Mouse (Mus musculus): ENCODE data around the gene Baiap2l1. TPM values are rescaled to one million over a fixed set of nuclear protein-coding genes. Genes with fewer than 3 reads are reported as not detected.
A peak's percentile ranks its signal among the peaks of the same experiment; 100 is the strongest.
"Not testable (repeated sequence)": the region's sequence is repeated elsewhere in the genome, so short reads cannot be mapped to it uniquely, and the experiment has no call there.

The Baiap2l1 gene
- polyA plus RNA-seq, 1 experiment from 2014 or later = 20.9 TPM

GRCm38 (mm10) chr5:144372177-144372576 is 14.3 kb upstream of the Baiap2l1 start:
- DNase-seq (ENCODE audit: low read depth, low spot score) = no peak
- in situ Hi-C loops (cut with MboI; ENCODE audit: low pct_unique_long_range_greater_than_20kb) = no loop called here
- no peaks in the 10 kb centered on the region for H3K27me3 ChIP-seq
- ATAC-seq = no peak
- TF ChIP-seq CTCF (IDR thresholded peaks at IDR 0.05) = no peak
- ChIA-PET POLR2A (no interaction called here), CTCF (no interaction called here)

- H3K27me3 ChIP-seq = no peaks in the 10 kb centered on the region
- DNase-seq (ENCODE audit: low read depth, low spot score) (no peak), ATAC-seq (no peak)
- POLR2A ChIA-PET = interaction anchor here (0.9 kb wide), 1 partner anchor 9 kb away, joined by 3 read pairs; no protein-coding TSS in a partner anchor
- in situ Hi-C loops (cut with MboI; ENCODE audit: low pct_unique_long_range_greater_than_20kb) = no loop called here
- no peak for TF ChIP-seq CTCF (IDR thresholded peaks at IDR 0.05)
- CTCF ChIA-PET = interaction anchor here (0.9 kb wide), 1 partner anchor 11 kb away, joined by 3 read pairs; no protein-coding TSS in a partner anchor
These were observed 13.1 kb upstream of the Baiap2l1 start for GRCm38 (mm10) chr5:144370986-144371385.

GRCm38 (mm10) chr5:144368661-144369205 is 10.8 kb upstream of the Baiap2l1 start:
- in situ Hi-C loops (cut with MboI; ENCODE audit: low pct_unique_long_range_greater_than_20kb) = no loop called here
- CTCF ChIA-PET = no interaction called here
- no peaks in the 10 kb centered on the region for H3K27me3 ChIP-seq
- TF ChIP-seq CTCF (IDR thresholded peaks at IDR 0.05) = no peak
- no peak for ATAC-seq
- no peak for DNase-seq (ENCODE audit: low read depth, low spot score)
- POLR2A ChIA-PET = no interaction called here

GRCm38 (mm10) chr5:144366551-144366950 is 8.6 kb upstream of the Baiap2l1 start:
- H3K27me3 ChIP-seq; POLR2A ChIA-PET; in situ Hi-C loops (cut with MboI; ENCODE audit: low pct_unique_long_range_greater_than_20kb); ATAC-seq; DNase-seq (ENCODE audit: low read depth, low spot score): not testable (repeated sequence)
- CTCF ChIA-PET = interaction anchor here (1.0 kb wide), 1 partner anchor 15 kb away, joined by 3 read pairs; no protein-coding TSS in a partner anchor

GRCm38 (mm10) chr5:144364680-144365357 is 6.9 kb upstream of the Baiap2l1 start:
- ChIA-PET CTCF (interaction anchor here (1.2 to 2.4 kb wide), 4 partner anchors 10 to 363 kb away, joined by 3 to 8 read pairs (median 4); no protein-coding TSS in a partner anchor), POLR2A (no interaction called here)
- in situ Hi-C loops (cut with MboI; ENCODE audit: low pct_unique_long_range_greater_than_20kb) = no loop called here
- DNase-seq (ENCODE audit: low read depth, low spot score) (no peak), ATAC-seq (no peak)
- no peak for TF ChIP-seq CTCF (IDR thresholded peaks at IDR 0.05)
- no peaks in the 10 kb centered on the region for H3K27me3 ChIP-seq

- H3K27me3 ChIP-seq = no peaks in the 10 kb centered on the region
- peak; percentile 80 for DNase-seq (ENCODE audit: low read depth, low spot score)
- CTCF ChIA-PET = interaction anchor here (0.8 to 1.3 kb wide), 2 partner anchors 18 to 21 kb away, joined by 3 read pairs; no protein-coding TSS in a partner anchor
- peak; percentile 18 for ATAC-seq
- POLR2A ChIA-PET = interaction anchor here (1.1 kb wide), 1 partner anchor 39 kb away, joined by 4 read pairs; no protein-coding TSS in a partner anchor
- no peak for TF ChIP-seq CTCF (IDR thresholded peaks at IDR 0.05)
- in situ Hi-C loops (cut with MboI; ENCODE audit: low pct_unique_long_range_greater_than_20kb) = no loop called here
These were observed 2.4 kb upstream of the Baiap2l1 start for GRCm38 (mm10) chr5:144360346-144360745.

GRCm38 (mm10) chr5:144359886-144360285 is 2.0 kb upstream of the Baiap2l1 start:
- POLR2A ChIA-PET = interaction anchor here (1.1 kb wide), 1 partner anchor 39 kb away, joined by 4 read pairs; no protein-coding TSS in a partner anchor

GRCm38 (mm10) chr5:144358592-144358917 is 643 bp upstream of the Baiap2l1 start:
- TF ChIP-seq CTCF (IDR thresholded peaks at IDR 0.05) = no peak
- POLR2A ChIA-PET = no interaction called here
- in situ Hi-C loops (cut with MboI; ENCODE audit: low pct_unique_long_range_greater_than_20kb) = no loop called here
- ATAC-seq (no peak), DNase-seq (ENCODE audit: low read depth, low spot score) (no peak)
- CTCF ChIA-PET = interaction anchor here (1.8 to 1.9 kb wide), 2 partner anchors 11 to 52 kb away, joined by 4 to 6 read pairs; no protein-coding TSS in a partner anchor
- no peaks in the 10 kb centered on the region for H3K27me3 ChIP-seq

More at GRCm38 (mm10) chr5:144359886-144360285, 2.0 kb upstream of the Baiap2l1 start:
- ATAC-seq = no peak
- CTCF ChIA-PET = interaction anchor here (0.8 to 1.9 kb wide), 3 partner anchors 12 to 21 kb away, joined by 3 to 6 read pairs (median 3); no protein-coding TSS in a partner anchor
- no peak for TF ChIP-seq CTCF (IDR thresholded peaks at IDR 0.05)
- no peaks in the 10 kb centered on the region for H3K27me3 ChIP-seq
- in situ Hi-C loops (cut with MboI; ENCODE audit: low pct_unique_long_range_greater_than_20kb) = no loop called here
- no peak for DNase-seq (ENCODE audit: low read depth, low spot score)

- TF ChIP-seq CTCF (IDR thresholded peaks at IDR 0.05) = no peak
- no peak for ATAC-seq
- in situ Hi-C loops (cut with MboI; ENCODE audit: low pct_unique_long_range_greater_than_20kb) = no loop called here
- DNase-seq (ENCODE audit: low read depth, low spot score) = no peak
- no peaks in the 10 kb centered on the region for H3K27me3 ChIP-seq
- POLR2A ChIA-PET = interaction anchor here (1.0 to 1.2 kb wide), 2 partner anchors 12 to 98 kb away, joined by 3 to 4 read pairs; no protein-coding TSS in a partner anchor
- CTCF ChIA-PET = interaction anchor here (1.8 kb wide), 1 partner anchor 51 kb away, joined by 4 read pairs; no protein-coding TSS in a partner anchor
These were observed 396 bp downstream of the Baiap2l1 start for GRCm38 (mm10) chr5:144357551-144357880.

- DNase-seq (ENCODE audit: low read depth, low spot score) (no peak), ATAC-seq (no peak)
- no peaks in the 10 kb centered on the region for H3K27me3 ChIP-seq
- in situ Hi-C loops (cut with MboI; ENCODE audit: low pct_unique_long_range_greater_than_20kb) = no loop called here
- ChIA-PET CTCF (interaction anchor here (1.8 kb wide), 1 partner anchor 50 kb away, joined by 4 read pairs; no protein-coding TSS in a partner anchor), POLR2A (interaction anchor here (0.5 to 1.2 kb wide), 3 partner anchors 11 to 135 kb away, joined by 3 to 4 read pairs (median 3); no protein-coding TSS in a partner anchor)
- no peak for TF ChIP-seq CTCF (IDR thresholded peaks at IDR 0.05)
These were observed 996 bp downstream of the Baiap2l1 start for GRCm38 (mm10) chr5:144356776-144357455.

Measured in Patski (cell line).